Mouse (Mus musculus) T-cell, adult 66 days (primary cell): ENCODE results near the gene Olfr1375. TPM values are rescaled to one million over a fixed set of nuclear protein-coding genes. Genes with fewer than 3 reads are reported as not detected.

Experiments
- total RNA-seq, 2 experiments: library from RNA; stranded (reverse); gene quantifications; 3 replicates in 1 of 2; 4 replicates in 1 of 2; pipeline ENCODE4 v1.2.4; 2023

The Olfr1375 gene
- not detected for total RNA-seq

DNA sequence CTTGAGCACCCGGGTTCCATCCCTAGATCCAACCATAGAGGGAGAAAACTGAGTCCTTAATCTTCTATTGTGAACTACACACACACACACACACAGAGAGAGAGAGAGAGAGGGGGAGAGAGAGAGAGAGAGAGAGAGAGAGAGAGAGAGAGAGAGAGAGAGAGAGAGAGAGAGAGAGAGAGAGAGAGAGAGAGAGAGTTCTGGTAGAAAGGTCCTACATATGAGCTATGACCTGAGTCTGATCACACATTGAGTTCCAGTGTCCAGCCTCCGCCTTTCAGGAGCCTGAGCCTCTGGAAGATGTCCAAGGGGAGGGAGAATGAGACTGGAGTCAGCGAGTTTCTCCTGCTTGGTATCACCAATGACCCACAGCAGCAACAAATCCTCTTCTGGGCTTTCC, at the start of gene Olfr1375:
Gene Olfr1375, plus strand, starts transcription at position 301 of the 400 bp plus-strand sequence.

DNA sequence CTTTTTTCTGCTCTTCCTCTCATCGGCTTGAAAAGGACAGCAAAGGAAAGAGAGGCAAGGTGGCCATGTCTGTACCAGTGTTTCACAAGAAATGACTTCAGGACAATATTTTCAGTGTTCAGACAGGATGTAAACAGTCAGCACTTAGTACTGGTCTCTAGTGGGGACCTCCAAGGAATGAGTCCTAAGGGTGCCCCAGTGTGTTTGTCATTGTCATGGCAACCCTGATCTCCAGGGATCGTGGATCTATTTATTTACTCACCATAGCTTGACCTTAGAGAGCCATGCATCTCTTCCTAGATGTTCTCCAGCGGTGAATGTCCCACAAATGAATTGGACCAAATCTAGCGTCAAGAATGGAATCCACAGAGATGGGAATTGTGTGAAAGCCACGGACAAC, 44.6 kb upstream of the Olfr1375 start, which contains the start of gene Olfr51:
Gene Olfr51, plus strand, starts transcription at position 301 of the 400 bp plus-strand sequence.

DNA sequence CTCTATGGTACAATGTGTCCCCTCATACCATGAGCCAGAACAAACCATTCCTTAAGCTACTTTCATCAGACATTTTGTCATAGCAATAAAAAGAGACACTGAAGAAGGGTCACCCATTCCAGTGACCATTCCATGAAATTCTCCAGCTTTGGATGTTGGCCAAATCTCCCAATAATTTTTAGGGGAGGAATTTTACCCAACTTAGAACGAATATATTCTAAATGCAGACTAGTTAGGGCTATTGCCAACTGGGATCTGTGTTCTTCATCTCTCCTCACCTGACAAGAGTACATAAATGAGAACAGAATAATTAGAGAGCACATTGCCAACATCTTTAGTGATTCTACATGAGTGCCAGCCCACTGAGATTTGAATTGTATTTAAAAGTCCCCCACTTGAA, 34.0 kb upstream of the Olfr1375 start, which contains the start of gene Olfr54:
Gene Olfr54, plus strand, starts transcription at position 301 of the 400 bp plus-strand sequence.

DNA sequence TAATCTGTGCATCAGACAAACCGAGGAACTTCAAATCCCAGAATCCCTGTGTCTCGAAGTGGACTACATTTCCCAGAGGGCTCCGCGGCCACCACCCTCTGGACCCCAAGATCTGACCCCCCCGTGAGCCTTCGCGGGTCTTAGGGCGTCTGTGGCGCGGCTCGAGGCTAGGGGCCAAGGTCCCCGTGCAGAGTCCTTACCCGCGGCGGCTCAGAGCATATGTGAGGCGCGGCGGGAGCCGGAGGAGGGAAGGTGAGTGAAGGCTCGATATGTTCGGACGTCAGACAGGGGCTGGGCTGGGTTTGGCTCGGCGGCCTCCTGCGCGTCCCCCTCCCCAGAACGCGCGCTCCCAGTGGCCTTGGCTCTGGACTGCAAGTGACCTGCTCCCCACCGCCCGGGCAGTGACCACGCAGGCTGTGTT, 11.3 kb downstream of the Olfr1375 start, which contains the start of gene Zfp354a:
Gene Zfp354a, plus strand, starts transcription at position 107 of the 421 bp plus-strand sequence.

Other genes starting within 250 kb of the Olfr1375 start
- gene Zfp354c, start 220.4 kb upstream of the Olfr1375 start, total RNA-seq = 10 to 100 TPM; 16.2 to 21.5 TPM
- under 1 TPM; 0.41 to 0.90 TPM for gene Zfp879, start 206.6 kb upstream of the Olfr1375 start, total RNA-seq
- 10 to 100 TPM; 10.3 to 12.8 TPM for gene Grm6, start 197.4 kb upstream of the Olfr1375 start, total RNA-seq
- under 1 TPM; 0.38 to 0.39 TPM for gene Zfp454, start 160.5 kb upstream of the Olfr1375 start, total RNA-seq
- gene Zfp2, start 131.9 kb upstream of the Olfr1375 start, total RNA-seq = 1 to 10 TPM; 2.1 to 2.4 TPM
- gene Zfp354b, start 116.5 kb upstream of the Olfr1375 start, total RNA-seq = not detected
- not detected for gene 4933414I15Rik, start 104.3 kb upstream of the Olfr1375 start, total RNA-seq
- gene Prop1, start 94.3 kb upstream of the Olfr1375 start, total RNA-seq = not detected
- gene Olfr1378, start 81.6 kb upstream of the Olfr1375 start, total RNA-seq = not detected
- not detected for gene Olfr1377, start 66.1 kb upstream of the Olfr1375 start, total RNA-seq
- gene Olfr51, start 44.5 kb upstream of the Olfr1375 start, total RNA-seq = not detected
- not detected for gene Olfr54, start 33.9 kb upstream of the Olfr1375 start, total RNA-seq
- gene Zfp354a, start 11.1 kb downstream of the Olfr1375 start, total RNA-seq = not detected
- gene Gm12569, start 172.4 kb downstream of the Olfr1375 start, total RNA-seq = not detected
- 100 to 1,000 TPM; 227 to 236 TPM for gene Clk4, start 213.6 kb downstream of the Olfr1375 start, total RNA-seq
- gene BC049762, start 214.9 kb downstream of the Olfr1375 start, total RNA-seq = not detected
- 1 to 10 TPM; 1.4 to 1.5 TPM for gene Col23a1, start 241.8 kb downstream of the Olfr1375 start, total RNA-seq